Mouse (Mus musculus) CD4-positive, CD25-positive, alpha-beta regulatory T cell, adult 4 months (primary cell): ENCODE data around the gene Frem2. TPM values are rescaled to one million over a fixed set of nuclear protein-coding genes. Genes with fewer than 3 reads are reported as not detected.

Source experiments
- ATAC-seq: one replicate; pipeline ENCODE4 v1.8.0; 2017
- polyA plus RNA-seq, 2 experiments: library from polyadenylated mRNA; unstranded; fragments of 100-300 nt; shearing (Covaris generic); gene quantifications; one replicate each; pipeline ENCODE4 v1.2.1; 2017

Gene Frem2
- polyA plus RNA-seq, 2 experiments from 2014 or later: not detected

DNA sequence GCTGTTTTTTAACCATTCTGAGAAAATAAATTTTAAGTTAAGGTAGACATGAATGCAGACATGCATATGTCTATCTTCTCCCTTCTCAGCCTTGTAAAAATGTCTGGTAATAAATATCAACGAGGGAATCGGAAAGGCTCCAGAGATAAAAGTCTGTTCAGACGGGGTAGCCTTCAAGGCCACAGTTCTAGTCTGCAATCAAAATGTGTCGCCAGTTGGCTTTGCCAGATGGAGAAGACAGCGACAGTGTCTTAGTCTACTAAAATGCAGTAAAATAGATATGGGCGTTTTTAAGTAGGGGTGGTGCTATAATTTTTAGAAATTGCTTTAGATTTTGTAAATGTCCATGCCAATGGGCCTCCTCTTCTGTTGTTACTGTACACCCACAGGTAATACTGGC lies 191.8 kb downstream of the Frem2 start:
- ATAC-seq: no peak

DNA sequence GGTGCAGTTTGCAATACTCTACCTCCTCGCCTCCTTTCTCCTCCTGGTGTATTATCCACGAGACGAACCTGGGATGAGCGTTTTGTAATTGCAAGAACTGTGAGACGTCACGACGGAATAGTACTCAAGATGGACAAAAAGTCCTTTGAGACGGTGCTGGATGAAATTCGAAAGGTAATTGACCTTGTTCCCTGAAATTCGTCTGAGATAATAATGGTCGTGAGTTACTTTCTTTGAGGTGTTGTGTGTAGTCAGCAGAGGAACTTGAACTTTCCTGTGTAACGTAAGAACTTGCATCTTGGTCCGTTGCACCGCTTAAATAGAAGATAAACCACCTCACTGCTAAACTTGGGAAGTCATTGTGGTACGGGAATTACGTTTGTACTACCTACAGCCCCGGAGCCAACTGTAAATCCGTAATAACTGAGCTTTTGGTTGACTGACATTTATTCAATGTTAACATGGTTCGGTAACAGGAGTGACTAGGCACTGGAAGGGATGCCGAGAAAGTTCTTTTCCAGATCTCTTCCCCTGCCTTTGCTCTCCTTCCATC lies 192.9 kb downstream of the Frem2 start:
- ATAC-seq: no peak

Other genes with a start within 250 kb of the Frem2 start
- gene Nhlrc3, start 194.0 kb downstream of the Frem2 start, polyA plus RNA-seq: 10 to 100 TPM; 15.9 to 17.7 TPM
- 10 to 100 TPM; 11.2 to 11.9 TPM for gene Proser1, start 193.7 kb downstream of the Frem2 start, polyA plus RNA-seq
- gene Stoml3, start 168.7 kb downstream of the Frem2 start, polyA plus RNA-seq: not detected
- gene Gm10985, start 187.7 kb upstream of the Frem2 start, polyA plus RNA-seq: not detected
- gene Ufm1, start 206.5 kb upstream of the Frem2 start, polyA plus RNA-seq: 10 to 100 TPM; 49.9 to 53.9 TPM